Mouse (Mus musculus): ENCODE results near the gene Rgs8.
A peak's percentile ranks its signal among the peaks of the same experiment; 100 is the strongest.

Gene Rgs8

GRCm38 (mm10) chr1:153675591-153675990 lies 22.8 kb downstream of the Rgs8 start:
- DNase-seq, result no peak

GRCm38 (mm10) chr1:153677635-153678034 lies 24.8 kb downstream of the Rgs8 start:
- DNase-seq, result no peak

GRCm38 (mm10) chr1:153679147-153679546 lies 26.3 kb downstream of the Rgs8 start:
- DNase-seq, result peak; percentile 82 to 93

GRCm38 (mm10) chr1:153679653-153680052 lies 26.8 kb downstream of the Rgs8 start:
- no peak for DNase-seq

GRCm38 (mm10) chr1:153680363-153680762 lies 27.5 kb downstream of the Rgs8 start:
- DNase-seq, result no peak

GRCm38 (mm10) chr1:153681036-153681435 lies 28.2 kb downstream of the Rgs8 start:
- no peak for DNase-seq

- no peak for DNase-seq
Measured at GRCm38 (mm10) chr1:153683190-153683589, 30.4 kb downstream of the Rgs8 start.

GRCm38 (mm10) chr1:153685630-153686029 lies 32.8 kb downstream of the Rgs8 start:
- DNase-seq, result no peak

- no peak for DNase-seq
Measured at GRCm38 (mm10) chr1:153692526-153692925, 39.7 kb downstream of the Rgs8 start.

GRCm38 (mm10) chr1:153694372-153695120 lies 41.7 kb downstream of the Rgs8 start:
- no peak for DNase-seq

GRCm38 (mm10) chr1:153695398-153695797 lies 42.6 kb downstream of the Rgs8 start:
- no peak for DNase-seq

GRCm38 (mm10) chr1:153696093-153696492 lies 43.3 kb downstream of the Rgs8 start:
- no peak for DNase-seq

- no peak for DNase-seq
Measured at GRCm38 (mm10) chr1:153696541-153696940, 43.7 kb downstream of the Rgs8 start.

GRCm38 (mm10) chr1:153697581-153698251 lies 44.9 kb downstream of the Rgs8 start:
- peak in 1 of 2 experiments; percentile 59 for DNase-seq

GRCm38 (mm10) chr1:153698311-153699084 lies 45.7 kb downstream of the Rgs8 start:
- no peak for DNase-seq

GRCm38 (mm10) chr1:153700448-153701063 lies 47.7 kb downstream of the Rgs8 start:
- DNase-seq, result no peak

- no peak for DNase-seq
Measured at GRCm38 (mm10) chr1:153701461-153701860, 48.6 kb downstream of the Rgs8 start.

- DNase-seq, result no peak
Measured at GRCm38 (mm10) chr1:153702166-153702852, 49.5 kb downstream of the Rgs8 start.

- no peak for DNase-seq
Measured at GRCm38 (mm10) chr1:153702853-153703410, 50.1 kb downstream of the Rgs8 start.

- DNase-seq, result no peak
Measured at GRCm38 (mm10) chr1:153703445-153703991, 50.7 kb downstream of the Rgs8 start.

GRCm38 (mm10) chr1:153704174-153704573 lies 51.3 kb downstream of the Rgs8 start:
- no peak for DNase-seq

- no peak for DNase-seq
Measured at GRCm38 (mm10) chr1:153704996-153705395, 52.2 kb downstream of the Rgs8 start.
